Mouse (Mus musculus) thymus, adult 2 months (tissue): Measurements from ENCODE around the gene Mblac1.

Experiments
- CTCF ChIP-seq: fragments of 200-500 bp; IDR thresholded peaks from 2 replicates; pipeline ENCODE4 v1.5.1; 2012; ENCODE audit warnings: mild to moderate bottlenecking, control low read depth, low read length, moderate library complexity, borderline replicate concordance; ENCODE audit not compliant: control insufficient read depth, poor library complexity, insufficient read depth; ENCODE audit errors: extremely low read depth
- POLR2A ChIP-seq: fragments of 200-500 bp; IDR thresholded peaks from 2 replicates; pipeline ENCODE4 v1.6.1; 2012; ENCODE audit warnings: mild to moderate bottlenecking, low read length, control low read depth, moderate library complexity; ENCODE audit not compliant: control insufficient read depth, poor library complexity, insufficient read depth; ENCODE audit errors: extremely low read depth

- TF ChIP-seq CTCF (no peak), POLR2A (no peak)
These were observed 25.8 kb downstream of the Mblac1 start for GRCm38 (mm10) chr5:138219864-138220263.
